Mouse (Mus musculus): ENCODE data around the gene Lama4. TPM values are rescaled to one million over a fixed set of nuclear protein-coding genes. Genes with fewer than 3 reads are reported as not detected.

Lama4 gene
- polyA plus RNA-seq, 1 experiment, result 2.3 TPM

DNA sequence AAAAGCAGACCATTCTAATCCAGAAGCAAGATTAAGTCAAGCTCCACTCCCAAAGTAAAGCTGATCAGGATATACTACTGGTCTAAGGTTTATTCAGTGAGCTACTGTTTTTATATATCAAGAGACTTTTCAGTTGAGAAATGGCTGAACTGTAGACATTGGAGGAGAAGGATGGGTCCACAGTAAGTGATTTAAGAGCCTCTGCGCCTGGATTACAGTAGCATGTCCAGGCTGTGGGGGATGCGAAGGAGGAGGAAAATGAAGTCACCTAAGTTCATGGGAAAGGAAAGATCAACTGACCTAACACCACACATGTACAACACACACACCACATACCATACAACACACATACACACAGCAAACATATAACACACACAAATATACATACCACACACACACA lies 1.3 kb downstream of the Lama4 start:
- TF ChIP-seq CTCF (IDR thresholded peaks at IDR 0.05; ENCODE audit: control insufficient read depth, insufficient read depth, insufficient replicate concordance, low read depth, low read length) (no peak), POLR2A (IDR thresholded peaks at IDR 0.05; ENCODE audit: control insufficient read depth, low read depth, low read length) (no peak)
- Histone ChIP-seq H3K4me3 (ENCODE audit: control insufficient read depth, low read depth, low read length) (no peak overlapping the region), H3K27me3 (ENCODE audit: control insufficient read depth, insufficient read depth, low read length) (no peaks in the 10 kb centered on the region), H3K36me3 (ENCODE audit: control insufficient read depth, insufficient read depth, low read length) (no peaks in the 10 kb centered on the region), H3K27ac (ENCODE audit: control insufficient read depth, insufficient read depth, low read depth, low read length) (no peak overlapping the region), H3K4me1 (ENCODE audit: control insufficient read depth, insufficient read depth, low read length) (0 out of 2 replicates have a peak, but pooled peaks cover 2% of the 10 kb centered on the region)

DNA sequence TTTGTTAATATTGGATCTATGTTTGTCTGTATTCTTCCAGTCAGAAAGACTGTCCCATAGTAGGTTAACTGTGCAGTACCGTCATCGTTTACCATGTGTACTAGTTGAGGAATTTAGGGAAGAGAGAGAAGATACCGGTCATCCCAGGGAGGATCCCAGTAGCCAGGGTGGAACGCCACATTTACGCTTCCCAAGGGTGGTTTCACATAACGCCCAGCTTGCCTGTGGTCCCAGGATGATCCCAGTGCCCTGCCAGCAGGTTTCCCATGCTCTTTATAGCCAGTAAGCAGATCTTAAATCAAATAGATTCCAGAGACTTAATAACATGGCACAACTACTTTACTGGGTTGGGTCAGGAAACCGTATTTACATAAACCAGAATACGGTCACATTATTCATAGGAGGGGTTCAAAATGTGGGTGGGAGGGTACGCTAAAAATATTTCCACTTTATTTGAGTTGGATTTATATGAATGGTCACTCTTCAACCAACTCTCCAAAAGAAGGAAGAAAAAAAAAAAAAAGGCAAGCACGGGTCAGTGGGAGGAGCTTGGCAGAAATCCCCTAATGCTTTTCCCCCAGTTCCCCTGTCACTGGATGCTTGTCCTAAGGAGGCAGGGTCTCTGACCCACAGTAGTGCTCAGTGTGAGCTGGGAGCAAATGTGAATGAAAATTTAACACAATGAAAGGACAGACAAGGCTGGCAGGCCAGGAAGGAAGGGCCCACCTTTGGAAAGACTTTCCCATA lies 3.2 kb downstream of the Lama4 start:
- Histone ChIP-seq H3K27me3 (ENCODE audit: control insufficient read depth, insufficient read depth, low read length) (no peaks in the 10 kb centered on the region), H3K36me3 (ENCODE audit: control insufficient read depth, insufficient read depth, low read length) (no peaks in the 10 kb centered on the region), H3K4me1 (ENCODE audit: control insufficient read depth, insufficient read depth, low read length) (0 out of 2 replicates have a peak, but pooled peaks cover 2% of the 10 kb centered on the region), H3K27ac (ENCODE audit: control insufficient read depth, insufficient read depth, low read depth, low read length) (no peak overlapping the region), H3K4me3 (ENCODE audit: control insufficient read depth, low read depth, low read length) (no peak overlapping the region)
- TF ChIP-seq POLR2A (IDR thresholded peaks at IDR 0.05; ENCODE audit: control insufficient read depth, low read depth, low read length) (no peak), CTCF (IDR thresholded peaks at IDR 0.05; ENCODE audit: control insufficient read depth, insufficient read depth, insufficient replicate concordance, low read depth, low read length) (no peak)

DNA sequence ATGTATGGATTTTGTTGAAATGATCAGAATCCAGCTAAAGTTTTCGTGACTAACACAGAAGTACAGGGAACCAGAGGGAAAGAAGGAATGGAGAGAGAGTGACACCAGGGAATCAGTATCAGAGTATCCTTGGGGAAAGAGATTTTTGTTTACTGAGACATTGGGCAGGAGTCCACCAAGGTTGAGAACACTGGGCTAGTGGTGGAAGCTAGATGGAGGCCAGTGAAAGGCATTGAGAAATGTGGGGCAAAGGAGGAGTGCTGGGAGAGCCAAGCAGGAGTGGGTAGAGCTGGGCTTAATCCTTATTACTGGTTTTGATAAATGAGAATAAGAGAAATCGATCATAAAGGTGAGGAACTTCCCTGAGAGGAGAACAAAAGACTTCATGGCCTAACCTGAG lies 4.2 kb downstream of the Lama4 start:
- TF ChIP-seq POLR2A (IDR thresholded peaks at IDR 0.05; ENCODE audit: control insufficient read depth, low read depth, low read length) (no peak), CTCF (IDR thresholded peaks at IDR 0.05; ENCODE audit: control insufficient read depth, insufficient read depth, insufficient replicate concordance, low read depth, low read length) (no peak)
- H3K27me3 ChIP-seq (ENCODE audit: control insufficient read depth, insufficient read depth, low read length), result no peaks in the 10 kb centered on the region

DNA sequence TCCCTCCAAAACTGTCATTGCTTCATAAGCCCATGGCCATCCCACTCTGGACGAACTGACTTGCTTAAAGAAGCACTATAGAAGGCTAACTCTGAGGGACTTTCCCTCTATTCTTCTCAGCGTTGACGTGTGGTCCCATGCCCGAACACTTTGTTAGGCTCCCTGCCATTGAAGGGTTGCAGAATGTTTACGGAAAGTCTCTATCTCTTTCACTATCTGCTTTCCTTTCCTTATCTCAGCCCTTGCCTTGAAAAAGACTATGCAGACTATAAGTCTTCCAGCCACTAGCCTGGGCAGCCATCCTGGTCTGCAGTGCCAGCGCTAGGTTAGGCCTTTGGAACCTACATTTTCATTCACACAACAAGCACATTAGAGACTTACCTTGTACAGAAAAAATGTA lies 4.7 kb downstream of the Lama4 start:
- H3K4me1 ChIP-seq (ENCODE audit: control insufficient read depth, insufficient read depth, low read length), result 0 out of 2 replicates have a peak, but pooled peaks cover under 1% of the 10 kb centered on the region

More for the DNA sequence above, 4.2 kb downstream of the Lama4 start:
- Histone ChIP-seq H3K4me1 (ENCODE audit: control insufficient read depth, insufficient read depth, low read length) (0 out of 2 replicates have a peak, but pooled peaks cover 2% of the 10 kb centered on the region), H3K36me3 (ENCODE audit: control insufficient read depth, insufficient read depth, low read length) (no peaks in the 10 kb centered on the region), H3K27ac (ENCODE audit: control insufficient read depth, insufficient read depth, low read depth, low read length) (no peak overlapping the region), H3K4me3 (ENCODE audit: control insufficient read depth, low read depth, low read length) (no peak overlapping the region)

DNA sequence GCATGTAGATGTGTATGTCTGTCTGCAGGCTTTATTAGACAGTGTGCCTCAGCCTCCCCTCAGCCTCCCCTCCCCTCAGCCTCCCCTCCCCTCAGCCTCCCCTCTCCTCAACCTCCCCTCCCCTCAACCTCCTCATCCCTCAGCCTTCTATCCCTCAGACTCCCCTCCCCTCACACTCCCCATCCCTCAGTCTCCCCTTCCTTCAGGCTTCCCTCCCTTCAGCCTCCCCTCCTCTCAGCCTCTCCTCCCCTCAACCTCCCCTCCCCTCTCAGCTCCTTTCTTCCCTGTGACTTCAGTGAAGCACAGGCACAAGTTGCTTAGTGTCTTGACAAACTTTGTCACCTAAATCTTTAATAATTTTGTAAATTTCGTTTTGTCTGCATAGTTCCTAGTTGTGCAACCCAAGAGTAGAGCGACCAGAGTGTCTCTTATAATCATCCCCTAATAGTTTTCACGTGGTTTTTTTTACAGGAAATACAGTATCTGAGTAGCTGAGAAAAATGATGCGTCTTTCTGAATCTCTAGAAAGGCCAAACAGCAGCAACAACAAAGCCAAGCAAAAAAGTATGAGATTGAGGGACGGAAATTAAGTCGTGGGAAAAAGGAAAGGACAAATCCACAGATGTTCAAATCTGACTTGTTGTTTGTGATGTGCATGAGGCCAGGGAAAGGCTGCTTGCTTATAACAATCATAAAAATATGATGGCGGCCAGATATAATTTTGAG lies 7.1 kb downstream of the Lama4 start:
- Histone ChIP-seq H3K36me3 (ENCODE audit: control insufficient read depth, insufficient read depth, low read length) (no peaks in the 10 kb centered on the region), H3K27me3 (ENCODE audit: control insufficient read depth, insufficient read depth, low read length) (no peaks in the 10 kb centered on the region), H3K4me1 (ENCODE audit: control insufficient read depth, insufficient read depth, low read length) (no peaks in the 10 kb centered on the region), H3K4me3 (ENCODE audit: control insufficient read depth, low read depth, low read length) (no peak overlapping the region), H3K27ac (ENCODE audit: control insufficient read depth, insufficient read depth, low read depth, low read length) (no peak overlapping the region)
- no peak for TF ChIP-seq POLR2A (IDR thresholded peaks at IDR 0.05; ENCODE audit: control insufficient read depth, low read depth, low read length)
- TF ChIP-seq CTCF (IDR thresholded peaks at IDR 0.05; ENCODE audit: control insufficient read depth, insufficient read depth, insufficient replicate concordance, low read depth, low read length), result no peak

More for the DNA sequence above, 4.7 kb downstream of the Lama4 start:
- no peak overlapping the region for H3K4me3 ChIP-seq (ENCODE audit: control insufficient read depth, low read depth, low read length)
- H3K36me3 ChIP-seq (ENCODE audit: control insufficient read depth, insufficient read depth, low read length), result no peaks in the 10 kb centered on the region
- no peak overlapping the region for H3K27ac ChIP-seq (ENCODE audit: control insufficient read depth, insufficient read depth, low read depth, low read length)
- TF ChIP-seq POLR2A (IDR thresholded peaks at IDR 0.05; ENCODE audit: control insufficient read depth, low read depth, low read length) (no peak), CTCF (IDR thresholded peaks at IDR 0.05; ENCODE audit: control insufficient read depth, insufficient read depth, insufficient replicate concordance, low read depth, low read length) (no peak)
- no peaks in the 10 kb centered on the region for H3K27me3 ChIP-seq (ENCODE audit: control insufficient read depth, insufficient read depth, low read length)

DNA sequence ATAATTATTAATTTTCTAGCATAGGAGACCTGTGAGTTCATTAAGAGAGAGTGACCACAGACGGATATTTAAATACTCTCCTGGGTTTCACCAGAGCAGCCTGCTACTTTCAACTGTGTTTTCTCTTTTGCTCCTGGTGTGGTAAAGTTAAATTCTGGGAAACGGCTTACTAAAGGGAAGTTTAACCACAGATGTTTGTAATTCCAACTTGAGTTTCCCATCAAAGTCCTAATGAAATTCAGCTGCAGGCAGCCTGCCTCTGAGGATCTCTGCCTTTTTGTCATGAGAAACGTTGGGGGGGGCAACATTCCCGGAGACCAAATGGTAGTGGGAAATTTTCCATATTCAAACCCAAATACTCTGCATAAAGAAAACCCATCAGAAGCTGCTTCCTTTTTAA lies 7.7 kb downstream of the Lama4 start:
- Histone ChIP-seq H3K27ac (ENCODE audit: control insufficient read depth, insufficient read depth, low read depth, low read length) (no peak overlapping the region), H3K4me1 (ENCODE audit: control insufficient read depth, insufficient read depth, low read length) (no peaks in the 10 kb centered on the region), H3K27me3 (ENCODE audit: control insufficient read depth, insufficient read depth, low read length) (no peaks in the 10 kb centered on the region), H3K36me3 (ENCODE audit: control insufficient read depth, insufficient read depth, low read length) (no peaks in the 10 kb centered on the region), H3K4me3 (ENCODE audit: control insufficient read depth, low read depth, low read length) (no peak overlapping the region)
- TF ChIP-seq POLR2A (IDR thresholded peaks at IDR 0.05; ENCODE audit: control insufficient read depth, low read depth, low read length) (no peak), CTCF (IDR thresholded peaks at IDR 0.05; ENCODE audit: control insufficient read depth, insufficient read depth, insufficient replicate concordance, low read depth, low read length) (no peak)

DNA sequence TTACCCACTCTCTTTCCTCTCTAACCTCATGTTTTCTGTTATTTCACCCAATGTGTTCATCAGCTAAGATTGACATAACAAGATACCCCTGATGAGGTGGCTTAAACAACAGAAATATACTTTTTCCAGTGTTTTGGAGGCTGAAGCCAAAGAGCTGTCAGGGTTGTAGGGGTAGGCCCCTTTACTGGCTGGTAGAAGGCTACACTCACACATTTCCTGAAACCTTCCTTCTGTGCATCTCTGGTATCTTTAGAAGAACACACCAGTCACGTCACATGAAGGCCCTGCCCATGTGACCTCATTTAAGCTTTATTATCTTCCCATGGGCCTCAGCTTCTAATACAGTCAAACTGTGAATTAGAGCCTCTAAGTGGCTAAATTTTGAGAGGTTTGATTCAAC lies 12.9 kb downstream of the Lama4 start:
- H3K27me3 ChIP-seq (ENCODE audit: control insufficient read depth, insufficient read depth, low read length), result no peaks in the 10 kb centered on the region
- H3K36me3 ChIP-seq (ENCODE audit: control insufficient read depth, insufficient read depth, low read length), result no peaks in the 10 kb centered on the region
- no peak overlapping the region for H3K4me3 ChIP-seq (ENCODE audit: control insufficient read depth, low read depth, low read length)

More for the DNA sequence above, 12.9 kb downstream of the Lama4 start:
- H3K27ac ChIP-seq (ENCODE audit: control insufficient read depth, insufficient read depth, low read depth, low read length), result no peak overlapping the region
- TF ChIP-seq POLR2A (IDR thresholded peaks at IDR 0.05; ENCODE audit: control insufficient read depth, low read depth, low read length), result no peak
- TF ChIP-seq CTCF (IDR thresholded peaks at IDR 0.05; ENCODE audit: control insufficient read depth, insufficient read depth, insufficient replicate concordance, low read depth, low read length), result no peak
- H3K4me1 ChIP-seq (ENCODE audit: control insufficient read depth, insufficient read depth, low read length), result no peaks in the 10 kb centered on the region

Measured in testis, adult 2 months (tissue).